Mouse (Mus musculus) adrenal gland, postnatal 25 days (tissue): ENCODE measurements at regions not wholly inside any gene's neighbourhood (a gene's known extent, or its start where the extent isn't known, plus 50 kb on each side); places are given as distances from the start of the nearest gene placed in this dataset.

ENCODE experiments used
- DNase-seq: peaks from one replicate; pipeline ENCODE4 v3.0.0; 2021; ENCODE audit warnings: mixed read lengths

- no peak for DNase-seq
Measured at GRCm38 (mm10) chr8:17596559-17596958, 1381.5 kb downstream of the Defb40 start.

- DNase-seq = no peak
Measured at GRCm38 (mm10) chr8:17594607-17595006, 1383.4 kb downstream of the Defb40 start.

GRCm38 (mm10) chr8:17590135-17590534 lies 1387.9 kb downstream of the Defb40 start:
- DNase-seq = no peak

GRCm38 (mm10) chr8:17588189-17588588 lies 1389.9 kb downstream of the Defb40 start:
- DNase-seq = no peak

- no peak for DNase-seq
Measured at GRCm38 (mm10) chr8:17587261-17587861, 1390.7 kb downstream of the Defb40 start.
